Mouse (Mus musculus): Measurements from ENCODE around the gene Gm10577. TPM values are rescaled to one million over a fixed set of nuclear protein-coding genes. Genes with fewer than 3 reads are reported as not detected.

Gene Gm10577
- polyA plus RNA-seq, 1 experiment from 2014 or later = not detected

DNA sequence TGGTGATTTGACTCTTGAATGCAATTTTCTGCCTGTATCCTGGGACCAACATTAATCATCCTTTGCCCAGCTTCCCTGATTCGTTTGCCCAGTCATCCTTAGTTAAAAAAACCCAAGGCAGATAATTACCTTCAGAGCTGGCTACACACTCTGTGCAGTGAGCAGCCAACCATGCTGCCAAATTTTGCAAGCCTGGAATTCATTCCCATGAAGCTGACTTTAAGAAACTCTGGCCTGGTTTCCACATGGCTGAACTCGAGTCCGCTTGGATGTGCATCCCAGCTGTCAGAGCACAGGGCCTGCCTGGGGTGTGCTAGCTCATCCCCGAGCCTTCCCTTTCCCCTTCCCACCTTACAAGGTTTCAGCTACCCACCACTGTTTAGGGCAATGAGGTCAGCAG lies 29.5 kb downstream of the Gm10577 start:
- Histone ChIP-seq H3K27me3 (replicated peaks; ENCODE audit: control insufficient read depth, insufficient read depth, low read length) (no peaks in the 10 kb centered on the region), H3K9me3 (ENCODE audit: control insufficient read depth, low read length) (no peaks in the 10 kb centered on the region), H3K4me3 (ENCODE audit: low read depth, low read length) (no peak overlapping the region), H3K4me2 (no peak overlapping the region), H3K27ac (ENCODE audit: low read depth, low read length) (no peak overlapping the region), H3K4me1 (replicated peaks; ENCODE audit: control insufficient read depth, insufficient read depth, low read length) (peaks cover 15% of the 10 kb centered on the region), H3K9ac (ENCODE audit: low read depth, low read length) (no peak overlapping the region), H3K36me3 (ENCODE audit: control insufficient read depth, insufficient read depth, low read length) (0 out of 2 replicates have a peak, but pooled peaks cover 2% of the 10 kb centered on the region)
- WGBS = 86% methylated on average over 4 of the region's 4 CpGs
- ATAC-seq (replicated peaks; ENCODE audit: low FRiP score) (no peak), DNase-seq (ENCODE audit: low spot score) (no peak)

DNA sequence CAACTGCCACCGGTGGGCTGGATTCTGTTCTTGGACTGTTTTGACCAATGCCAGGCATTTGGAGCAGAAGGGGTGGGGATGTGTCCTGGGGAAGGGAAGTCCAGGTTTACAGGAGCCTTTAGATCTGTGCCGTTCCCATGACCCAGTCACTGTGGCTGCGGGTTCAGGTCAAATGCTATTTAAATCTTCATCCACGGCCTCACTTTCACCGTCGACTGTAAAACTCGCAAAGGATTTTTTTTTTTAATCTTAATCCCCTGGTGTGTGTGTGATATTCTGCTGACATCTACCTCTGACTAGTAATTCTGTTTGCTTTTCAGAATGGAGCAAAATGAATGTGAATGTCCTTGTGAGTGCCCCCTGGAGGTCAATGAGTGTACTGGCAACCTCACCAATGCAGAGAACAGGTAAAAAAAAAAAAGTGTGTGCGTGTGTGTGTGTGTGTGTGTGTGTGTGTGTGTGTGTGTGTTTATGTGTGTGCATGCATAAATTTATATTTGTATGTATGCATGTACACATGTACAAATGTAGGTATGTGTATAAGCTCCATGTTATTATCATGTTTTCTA lies 32.2 kb downstream of the Gm10577 start:
- Histone ChIP-seq H3K36me3 (ENCODE audit: control insufficient read depth, insufficient read depth, low read length) (0 out of 2 replicates have a peak, but pooled peaks cover 2% of the 10 kb centered on the region), H3K27ac (ENCODE audit: low read depth, low read length) (no peak overlapping the region), H3K4me3 (ENCODE audit: low read depth, low read length) (no peak overlapping the region), H3K9ac (ENCODE audit: low read depth, low read length) (no peak overlapping the region), H3K27me3 (replicated peaks; ENCODE audit: control insufficient read depth, insufficient read depth, low read length) (no peaks in the 10 kb centered on the region), H3K4me2 (no peak overlapping the region), H3K9me3 (ENCODE audit: control insufficient read depth, low read length) (no peaks in the 10 kb centered on the region), H3K4me1 (replicated peaks; ENCODE audit: control insufficient read depth, insufficient read depth, low read length) (peaks cover 12% of the 10 kb centered on the region)
- no peak for DNase-seq (ENCODE audit: low spot score)
- WGBS = 84% methylated on average over 8 of the region's 8 CpGs
- no peak for ATAC-seq (replicated peaks; ENCODE audit: low FRiP score)

DNA sequence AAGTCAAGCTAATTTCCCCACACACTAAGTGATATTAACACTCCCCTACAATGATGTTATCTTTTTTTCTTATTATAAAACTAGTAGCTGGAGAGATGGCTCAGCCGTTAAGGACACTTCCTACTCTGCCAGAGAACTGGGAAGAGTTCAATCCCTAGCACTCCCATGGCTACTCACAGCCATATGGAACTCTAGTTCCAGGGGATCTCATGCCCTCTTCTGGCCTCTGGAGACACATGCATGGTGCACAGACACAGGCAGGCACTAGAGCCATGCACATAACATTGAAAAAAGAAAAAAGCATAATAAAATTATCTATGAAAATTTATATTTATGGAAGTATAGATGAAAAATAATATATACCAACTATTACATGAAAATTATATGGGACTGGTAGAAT lies 33.3 kb downstream of the Gm10577 start:
- WGBS = 74% methylated on average over 1 of the region's 1 CpGs
- Histone ChIP-seq H3K4me2 (no peak overlapping the region), H3K27me3 (replicated peaks; ENCODE audit: control insufficient read depth, insufficient read depth, low read length) (no peaks in the 10 kb centered on the region), H3K9me3 (ENCODE audit: control insufficient read depth, low read length) (no peaks in the 10 kb centered on the region), H3K4me3 (ENCODE audit: low read depth, low read length) (no peak overlapping the region), H3K4me1 (replicated peaks; ENCODE audit: control insufficient read depth, insufficient read depth, low read length) (peaks cover 1% of the 10 kb centered on the region; the same call in 1 of the 2 replicates), H3K36me3 (ENCODE audit: control insufficient read depth, insufficient read depth, low read length) (0 out of 2 replicates have a peak, but pooled peaks cover 2% of the 10 kb centered on the region), H3K27ac (ENCODE audit: low read depth, low read length) (no peak overlapping the region), H3K9ac (ENCODE audit: low read depth, low read length) (no peak overlapping the region)
- ATAC-seq (replicated peaks; ENCODE audit: low FRiP score) (no peak), DNase-seq (ENCODE audit: low spot score) (no peak)

DNA sequence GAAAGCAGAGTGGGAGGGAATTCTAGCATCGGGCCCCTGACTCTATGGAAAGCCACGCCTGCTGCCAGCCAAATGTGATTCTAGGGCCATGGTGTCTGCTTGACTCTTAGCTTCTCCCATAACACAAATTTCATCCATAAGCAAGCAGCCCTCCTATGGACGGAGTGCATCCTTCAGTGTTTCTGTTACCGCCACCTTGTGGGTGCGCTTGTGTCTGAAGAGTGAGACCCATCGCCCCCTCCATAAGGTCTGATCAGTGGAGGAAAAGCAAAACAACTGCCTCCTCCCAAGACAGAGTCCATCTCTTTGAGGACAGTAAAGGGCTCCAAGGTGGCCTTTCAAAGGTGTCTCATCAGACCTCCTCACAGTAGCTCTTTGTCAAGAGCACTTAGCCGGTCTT lies 43.0 kb downstream of the Gm10577 start:
- WGBS = 89% methylated on average over 7 of the region's 7 CpGs
- DNase-seq (ENCODE audit: low spot score) (no peak), ATAC-seq (replicated peaks; ENCODE audit: low FRiP score) (no peak)
- H3K9ac ChIP-seq (ENCODE audit: low read depth, low read length) = no peak overlapping the region
- no peak overlapping the region for H3K4me3 ChIP-seq (ENCODE audit: low read depth, low read length)
- H3K4me2 ChIP-seq = no peak overlapping the region
- no peaks in the 10 kb centered on the region for H3K9me3 ChIP-seq (ENCODE audit: control insufficient read depth, low read length)
- no peaks in the 10 kb centered on the region for H3K4me1 ChIP-seq (replicated peaks; ENCODE audit: control insufficient read depth, insufficient read depth, low read length)
- no peaks in the 10 kb centered on the region for H3K36me3 ChIP-seq (ENCODE audit: control insufficient read depth, insufficient read depth, low read length)
- no peak overlapping the region for H3K27ac ChIP-seq (ENCODE audit: low read depth, low read length)
- H3K27me3 ChIP-seq (replicated peaks; ENCODE audit: control insufficient read depth, insufficient read depth, low read length) = no peaks in the 10 kb centered on the region

DNA sequence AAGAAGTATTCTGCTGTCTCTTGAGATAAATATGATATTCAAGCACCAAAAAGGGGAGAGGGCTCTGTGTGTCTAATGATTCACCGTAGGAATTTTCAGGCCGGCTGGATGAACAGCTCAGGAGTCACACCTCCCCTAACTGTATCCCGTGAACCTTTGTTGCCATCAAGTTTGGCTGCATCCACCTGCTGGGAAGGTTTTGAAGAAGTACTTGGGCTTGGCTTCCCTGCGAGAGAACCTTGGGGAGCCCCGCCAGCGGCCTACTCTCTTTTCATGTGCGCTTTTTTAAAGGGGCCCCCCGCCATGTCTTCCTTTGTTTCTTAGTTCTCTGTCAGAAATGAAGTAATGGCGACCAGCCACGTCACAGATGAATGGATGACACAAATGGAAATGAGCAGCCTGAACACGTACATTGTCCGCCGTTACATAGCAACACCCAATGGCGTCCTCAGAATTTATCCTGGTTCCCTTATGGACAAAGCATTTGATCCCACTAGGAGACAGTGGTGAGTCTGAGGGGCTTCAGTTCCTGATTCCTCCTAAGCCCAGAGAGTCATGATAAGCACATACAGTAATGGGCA lies 46.0 kb downstream of the Gm10577 start:
- Histone ChIP-seq H3K4me1 (replicated peaks; ENCODE audit: control insufficient read depth, insufficient read depth, low read length) (no peaks in the 10 kb centered on the region), H3K27ac (ENCODE audit: low read depth, low read length) (no peak overlapping the region), H3K9me3 (ENCODE audit: control insufficient read depth, low read length) (no peaks in the 10 kb centered on the region), H3K27me3 (replicated peaks; ENCODE audit: control insufficient read depth, insufficient read depth, low read length) (no peaks in the 10 kb centered on the region), H3K9ac (ENCODE audit: low read depth, low read length) (no peak overlapping the region), H3K36me3 (ENCODE audit: control insufficient read depth, insufficient read depth, low read length) (no peaks in the 10 kb centered on the region), H3K4me3 (ENCODE audit: low read depth, low read length) (no peak overlapping the region), H3K4me2 (no peak overlapping the region)
- WGBS = 91% methylated on average over 14 of the region's 14 CpGs
- ATAC-seq (replicated peaks; ENCODE audit: low FRiP score) (no peak), DNase-seq (ENCODE audit: low spot score) (no peak)

DNA sequence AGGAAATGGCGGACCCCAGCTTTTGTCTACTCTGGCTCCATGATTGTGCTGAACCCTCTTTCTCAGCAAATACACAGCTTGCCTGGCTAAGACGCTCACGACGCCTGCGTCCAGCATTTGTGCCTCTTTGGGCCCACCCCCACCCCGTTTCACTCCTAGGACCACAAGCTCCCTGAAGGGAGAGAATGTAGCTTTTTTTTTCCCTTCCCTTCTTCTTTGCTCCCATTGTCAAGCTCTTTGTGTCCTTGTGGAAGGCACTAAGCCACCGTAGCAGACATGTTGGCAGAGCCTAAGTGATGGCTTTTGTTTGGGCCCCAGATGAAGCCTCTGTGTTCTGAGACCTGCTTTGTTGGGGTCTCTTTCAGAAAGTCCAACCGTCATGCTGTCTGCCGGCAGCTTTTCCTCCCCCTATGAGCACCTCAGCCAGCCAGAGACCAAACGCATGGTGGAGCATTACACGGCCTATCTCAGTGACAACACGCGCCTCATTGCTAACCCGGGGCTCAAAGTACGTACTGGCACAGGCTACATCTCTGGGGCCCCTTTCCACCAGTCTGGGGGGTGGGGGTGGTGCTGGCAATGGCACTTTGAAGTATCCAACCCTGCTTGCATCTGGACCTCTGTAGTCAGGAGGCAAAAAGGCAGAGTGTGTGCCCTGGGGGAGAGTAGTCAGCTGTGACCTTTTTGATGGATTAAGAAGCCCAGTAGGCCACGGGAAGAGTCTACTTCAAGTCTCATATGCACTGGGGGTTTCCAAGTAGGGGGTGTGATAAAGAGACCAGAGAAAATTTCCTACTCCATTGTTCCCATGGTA lies 46.6 kb downstream of the Gm10577 start:
- ATAC-seq (replicated peaks; ENCODE audit: low FRiP score) (no peak), DNase-seq (ENCODE audit: low spot score) (no peak)
- no peak overlapping the region for H3K9ac ChIP-seq (ENCODE audit: low read depth, low read length)
- H3K4me3 ChIP-seq (ENCODE audit: low read depth, low read length) = no peak overlapping the region
- no peaks in the 10 kb centered on the region for H3K9me3 ChIP-seq (ENCODE audit: control insufficient read depth, low read length)
- no peaks in the 10 kb centered on the region for H3K27me3 ChIP-seq (replicated peaks; ENCODE audit: control insufficient read depth, insufficient read depth, low read length)
- WGBS = 90% methylated on average over 16 of the region's 16 CpGs
- H3K4me2 ChIP-seq = no peak overlapping the region
- H3K4me1 ChIP-seq (replicated peaks; ENCODE audit: control insufficient read depth, insufficient read depth, low read length) = no peaks in the 10 kb centered on the region
- H3K36me3 ChIP-seq (ENCODE audit: control insufficient read depth, insufficient read depth, low read length) = no peaks in the 10 kb centered on the region
- H3K27ac ChIP-seq (ENCODE audit: low read depth, low read length) = no peak overlapping the region

Other genes starting within 250 kb of the Gm10577 start
- 10.0 and 12.1 TPM in 2 replicates for gene Cachd1, start 244.0 kb downstream of the Gm10577 start, polyA plus RNA-seq (2014; fragmentation: Nextera tagmentation; extraction: Ambion mirVana)
- gene Raver2, start 48.3 kb upstream of the Gm10577 start, polyA plus RNA-seq (2014; fragmentation: Nextera tagmentation; extraction: Ambion mirVana) = 2.0 and 2.7 TPM in 2 replicates
- 80.0 and 83.0 TPM in 2 replicates for gene Jak1, start 244.6 kb upstream of the Gm10577 start, polyA plus RNA-seq (2014; fragmentation: Nextera tagmentation; extraction: Ambion mirVana)

All from liver, embryonic 11.5 days (tissue).